Mouse (Mus musculus): Measurements from ENCODE around the gene Olfr1087. TPM values are rescaled to one million over a fixed set of nuclear protein-coding genes. Genes with fewer than 3 reads are reported as not detected.
"Not testable (repeated sequence)": the region's sequence is repeated elsewhere in the genome, so short reads cannot be mapped to it uniquely, and the experiment has no call there.

Gene Olfr1087
- not detected for total RNA-seq (2021)
- long read RNA-seq: 0 reads

- no peak for DNase-seq (ENCODE audit: low spot score in 2 of 2)
Measured at GRCm38 (mm10) chr2:86698295-86698694, at the start of gene Olfr1087. Olfr1087 (minus strand) TSS chr2:86698395.

GRCm38 (mm10) chr2:86733601-86734000, 35.4 kb upstream of the Olfr1087 start, which contains the start of gene Olfr1089:
Olfr1089 (minus strand) TSS chr2:86733701.
- no peak for DNase-seq (ENCODE audit: low spot score in 2 of 2)

- no peak for DNase-seq (ENCODE audit: low spot score in 2 of 2)
Measured at GRCm38 (mm10) chr2:86679992-86680391, 18.2 kb downstream of the Olfr1087 start, which contains the start of gene Olfr1086. Olfr1086 (minus strand) TSS chr2:86680092.

GRCm38 (mm10) chr2:86661919-86662318, 36.3 kb downstream of the Olfr1087 start, which contains the start of gene Olfr1085:
Olfr1085 (minus strand) TSS chr2:86662019.
- DNase-seq (ENCODE audit: low spot score in 2 of 2): no peak

- DNase-seq (ENCODE audit: low spot score in 2 of 2): not testable (repeated sequence)
Measured at GRCm38 (mm10) chr2:86639625-86640024, 58.6 kb downstream of the Olfr1087 start, which contains the start of gene Olfr1084. Olfr1084 (minus strand) TSS chr2:86639725.

Other genes starting within 250 kb of the Olfr1087 start
- not detected for gene Olfr1065, start 247.8 kb downstream of the Olfr1087 start, total RNA-seq (2021)
- gene Olfr1066, start 242.1 kb downstream of the Olfr1087 start, total RNA-seq (2021): not detected
- gene Olfr228, start 211.0 kb downstream of the Olfr1087 start, total RNA-seq (2021): not detected
- not detected for gene Olfr1076, start 189.9 kb downstream of the Olfr1087 start, total RNA-seq (2021)
- gene Olfr1079, start 155.9 kb downstream of the Olfr1087 start, total RNA-seq (2021): not detected
- not detected for gene Olfr1080, start 140.2 kb downstream of the Olfr1087 start, total RNA-seq (2021)
- gene Olfr1082, start 99.4 kb downstream of the Olfr1087 start, total RNA-seq (2021): not detected
- not detected for gene Olfr1084, start 58.7 kb downstream of the Olfr1087 start, total RNA-seq (2021)
- not detected for gene Olfr1085, start 36.4 kb downstream of the Olfr1087 start, total RNA-seq (2021)
- not detected for gene Olfr1086, start 18.3 kb downstream of the Olfr1087 start, total RNA-seq (2021)
- not detected for gene Olfr1089, start 35.3 kb upstream of the Olfr1087 start, total RNA-seq (2021)
- not detected for gene Olfr1090, start 60.6 kb upstream of the Olfr1087 start, total RNA-seq (2021)
- not detected for gene Olfr1093, start 84.1 kb upstream of the Olfr1087 start, total RNA-seq (2021)
- gene Olfr141, start 111.6 kb upstream of the Olfr1087 start, total RNA-seq (2021): not detected
- gene Olfr1094, start 126.3 kb upstream of the Olfr1087 start, total RNA-seq (2021): not detected
- not detected for gene Olfr1095, start 153.3 kb upstream of the Olfr1087 start, total RNA-seq (2021)
- gene Gm13723, start 176.4 kb upstream of the Olfr1087 start, total RNA-seq (2021): not detected
- gene Olfr1097, start 193.8 kb upstream of the Olfr1087 start, total RNA-seq (2021): not detected
- gene Olfr1098, start 226.2 kb upstream of the Olfr1087 start, total RNA-seq (2021): not detected

Measured in layer of hippocampus, adult 18-20 months (tissue).